Mouse (Mus musculus): Measurements from ENCODE around the gene Abcg3. TPM values are rescaled to one million over a fixed set of nuclear protein-coding genes. Genes with fewer than 3 reads are reported as not detected.

Abcg3 gene
- polyA plus RNA-seq (2015; fragmentation: Nextera tagmentation; extraction: Ambion mirVana): 0.38 and 0.74 TPM in 2 replicates

DNA sequence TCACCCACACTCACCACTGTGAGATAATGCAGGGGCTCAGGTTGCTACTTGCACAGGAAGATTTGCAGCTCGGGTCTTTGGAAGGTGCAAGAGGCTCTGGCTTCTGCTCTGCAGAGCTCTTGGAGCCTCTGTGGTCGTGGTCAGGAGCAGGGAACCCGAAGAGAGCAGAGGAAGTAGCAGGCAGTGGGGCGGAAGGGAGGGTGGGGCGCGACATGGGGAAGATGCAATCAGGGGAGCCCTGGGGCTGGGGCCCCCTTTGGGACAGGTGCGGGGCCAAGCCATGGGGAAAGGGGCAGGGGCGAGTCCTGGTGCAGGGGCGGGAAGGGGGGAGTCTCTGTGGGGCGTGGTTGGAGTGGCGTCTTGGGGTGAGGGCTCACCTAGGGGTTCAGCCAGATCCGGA is at the start of gene Abcg3:
TSS of gene Abcg3 (minus strand) at position 184 of the 400 bp plus-strand sequence.
- Histone ChIP-seq H3K9me3 (no peaks in the 10 kb centered on the region), H3K27me3 (replicated peaks) (no peaks in the 10 kb centered on the region), H3K4me3 (peak within 1 kb of the TSS; percentile 38), H3K4me1 (no peaks in the 10 kb centered on the region), H3K27ac (replicated peaks) (no peak within 1 kb of the TSS), H3K4me2 (peak within 1 kb of the TSS; percentile 62), H3K36me3 (no peaks in the 10 kb centered on the region), H3K9ac (peak within 1 kb of the TSS; percentile 45)
- WGBS: 26% methylated on average over 12 of the region's 12 CpGs
- no peak for ATAC-seq (ENCODE audit: extremely low read depth, insufficient number of reproducible peaks, low FRiP score, low TSS enrichment)

DNA sequence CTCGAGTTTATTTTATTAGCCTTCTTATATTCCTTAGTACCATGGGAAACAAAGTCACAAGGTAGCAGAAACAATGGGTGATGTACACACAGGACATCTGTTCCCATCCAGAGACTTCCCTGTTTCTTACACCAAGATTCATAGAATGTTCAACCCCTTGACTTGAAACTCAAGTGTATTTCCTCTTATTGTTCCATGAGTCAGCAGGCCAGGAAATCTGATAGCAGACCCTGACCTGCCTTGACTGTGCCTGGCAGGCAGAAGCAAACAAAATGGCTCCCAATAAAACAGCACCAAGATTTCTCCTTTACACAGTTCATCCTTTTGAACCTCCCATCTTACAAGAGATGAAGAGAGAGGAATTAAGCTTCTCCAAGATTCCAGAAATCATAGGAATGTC is 30.0 kb upstream of the Abcg3 start:
- Histone ChIP-seq H3K36me3 (no peaks in the 10 kb centered on the region), H3K27ac (replicated peaks) (no peak overlapping the region), H3K9me3 (peaks cover 4% of the 10 kb centered on the region; the same call in 1 of the 2 replicates), H3K27me3 (replicated peaks) (no peaks in the 10 kb centered on the region), H3K4me3 (no peak overlapping the region), H3K4me1 (no peaks in the 10 kb centered on the region), H3K4me2 (no peak overlapping the region), H3K9ac (no peak overlapping the region)
- 47% methylated on average over 1 of the region's 1 CpGs for whole genome bisulfite sequencing
- no peak for ATAC-seq (ENCODE audit: extremely low read depth, insufficient number of reproducible peaks, low FRiP score, low TSS enrichment)

GRCm38 (mm10) chr5:105011570-105011969 is 29.1 kb upstream of the Abcg3 start:
- ATAC-seq (ENCODE audit: extremely low read depth, insufficient number of reproducible peaks, low FRiP score, low TSS enrichment): no peak
- WGBS: 75% methylated on average over 4 of the region's 4 CpGs
- no peaks in the 10 kb centered on the region for H3K36me3 ChIP-seq

GRCm38 (mm10) chr5:105010376-105010775 is 27.9 kb upstream of the Abcg3 start:
- Histone ChIP-seq H3K27ac (replicated peaks) (no peak overlapping the region), H3K27me3 (replicated peaks) (no peaks in the 10 kb centered on the region), H3K9ac (no peak overlapping the region), H3K36me3 (no peaks in the 10 kb centered on the region), H3K4me3 (no peak overlapping the region), H3K4me1 (no peaks in the 10 kb centered on the region), H3K4me2 (no peak overlapping the region), H3K9me3 (peaks cover 4% of the 10 kb centered on the region; the same call in 1 of the 2 replicates)
- ATAC-seq (ENCODE audit: extremely low read depth, insufficient number of reproducible peaks, low FRiP score, low TSS enrichment): no peak

More at GRCm38 (mm10) chr5:105011570-105011969, 29.1 kb upstream of the Abcg3 start:
- H3K4me2 ChIP-seq: no peak overlapping the region
- H3K4me1 ChIP-seq: no peaks in the 10 kb centered on the region
- no peak overlapping the region for H3K9ac ChIP-seq
- H3K27ac ChIP-seq (replicated peaks): no peak overlapping the region
- peaks cover 4% of the 10 kb centered on the region; the same call in 1 of the 2 replicates for H3K9me3 ChIP-seq
- H3K27me3 ChIP-seq (replicated peaks): no peaks in the 10 kb centered on the region
- no peak overlapping the region for H3K4me3 ChIP-seq

GRCm38 (mm10) chr5:104989411-104989810 is 6.9 kb upstream of the Abcg3 start:
- H3K4me3 ChIP-seq: no peak overlapping the region
- no peaks in the 10 kb centered on the region for H3K4me1 ChIP-seq
- H3K27me3 ChIP-seq (replicated peaks): no peaks in the 10 kb centered on the region
- H3K9me3 ChIP-seq: no peaks in the 10 kb centered on the region
- WGBS: 86% methylated on average over 2 of the region's 2 CpGs
- no peak overlapping the region for H3K9ac ChIP-seq
- no peak overlapping the region for H3K27ac ChIP-seq (replicated peaks)
- H3K36me3 ChIP-seq: no peaks in the 10 kb centered on the region
- ATAC-seq (ENCODE audit: extremely low read depth, insufficient number of reproducible peaks, low FRiP score, low TSS enrichment): no peak
- no peak overlapping the region for H3K4me2 ChIP-seq

DNA sequence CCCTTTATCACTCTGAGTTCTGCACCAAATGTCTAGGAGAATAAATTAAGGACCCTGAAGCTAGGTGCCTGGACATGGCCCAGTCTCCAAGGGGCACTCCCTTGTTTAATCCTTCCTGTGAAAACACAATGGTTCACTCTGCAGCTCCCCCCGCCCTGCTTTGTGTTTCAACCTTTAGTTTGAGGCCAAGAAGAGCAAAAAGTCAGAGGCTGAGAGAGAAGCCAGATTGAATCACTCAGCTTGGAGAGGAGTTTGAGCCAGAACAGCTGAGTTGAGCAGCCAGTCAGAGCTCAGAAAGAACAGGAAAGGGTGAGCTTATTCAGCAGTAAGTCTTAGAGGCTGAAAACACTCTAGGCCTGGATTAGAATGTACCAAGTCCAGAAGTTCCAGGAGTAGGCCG is 5.5 kb upstream of the Abcg3 start:
- Histone ChIP-seq H3K4me3 (no peak overlapping the region), H3K4me1 (no peaks in the 10 kb centered on the region), H3K36me3 (no peaks in the 10 kb centered on the region), H3K9ac (no peak overlapping the region), H3K27me3 (replicated peaks) (no peaks in the 10 kb centered on the region), H3K4me2 (no peak overlapping the region), H3K27ac (replicated peaks) (no peak overlapping the region), H3K9me3 (no peaks in the 10 kb centered on the region)
- no peak for ATAC-seq (ENCODE audit: extremely low read depth, insufficient number of reproducible peaks, low FRiP score, low TSS enrichment)
- 71% methylated on average over 2 of the region's 2 CpGs for WGBS

- Histone ChIP-seq H3K27me3 (replicated peaks) (no peaks in the 10 kb centered on the region), H3K9ac (no peak overlapping the region), H3K4me1 (no peaks in the 10 kb centered on the region), H3K27ac (replicated peaks) (no peak overlapping the region), H3K36me3 (no peaks in the 10 kb centered on the region), H3K9me3 (no peaks in the 10 kb centered on the region), H3K4me2 (no peak overlapping the region), H3K4me3 (no peak overlapping the region)
- no peak for ATAC-seq (ENCODE audit: extremely low read depth, insufficient number of reproducible peaks, low FRiP score, low TSS enrichment)
- WGBS: 33% methylated on average over 1 of the region's 1 CpGs
These were observed 4.2 kb upstream of the Abcg3 start for GRCm38 (mm10) chr5:104986706-104987105.

GRCm38 (mm10) chr5:104979040-104979513 is 3.4 kb downstream of the Abcg3 start:
- Histone ChIP-seq H3K9me3 (no peaks in the 10 kb centered on the region), H3K36me3 (no peaks in the 10 kb centered on the region), H3K4me1 (no peaks in the 10 kb centered on the region), H3K4me3 (no peak overlapping the region), H3K4me2 (no peak overlapping the region), H3K9ac (no peak overlapping the region), H3K27me3 (replicated peaks) (no peaks in the 10 kb centered on the region), H3K27ac (replicated peaks) (no peak overlapping the region)
- no peak for ATAC-seq (ENCODE audit: extremely low read depth, insufficient number of reproducible peaks, low FRiP score, low TSS enrichment)
- 33% methylated on average over 2 of the region's 2 CpGs for WGBS

GRCm38 (mm10) chr5:104958141-104958793 is 24.3 kb downstream of the Abcg3 start:
- H3K27ac ChIP-seq (replicated peaks): no peak overlapping the region
- H3K4me2 ChIP-seq: no peak overlapping the region
- H3K9me3 ChIP-seq: 0 out of 2 replicates have a peak, but pooled peaks cover 3% of the 10 kb centered on the region
- no peaks in the 10 kb centered on the region for H3K4me1 ChIP-seq
- no peak for ATAC-seq (ENCODE audit: extremely low read depth, insufficient number of reproducible peaks, low FRiP score, low TSS enrichment)
- H3K9ac ChIP-seq: no peak overlapping the region
- 75% methylated on average over 2 of the region's 2 CpGs for WGBS
- no peaks in the 10 kb centered on the region for H3K27me3 ChIP-seq (replicated peaks)
- no peaks in the 10 kb centered on the region for H3K36me3 ChIP-seq
- no peak overlapping the region for H3K4me3 ChIP-seq

- WGBS: 81% methylated on average over 3 of the region's 3 CpGs
- no peak overlapping the region for H3K4me2 ChIP-seq
- 0 out of 2 replicates have a peak, but pooled peaks cover 3% of the 10 kb centered on the region for H3K9me3 ChIP-seq
- H3K4me3 ChIP-seq: no peak overlapping the region
- H3K4me1 ChIP-seq: no peaks in the 10 kb centered on the region
- no peak overlapping the region for H3K9ac ChIP-seq
- H3K27ac ChIP-seq (replicated peaks): no peak overlapping the region
- no peaks in the 10 kb centered on the region for H3K27me3 ChIP-seq (replicated peaks)
- no peaks in the 10 kb centered on the region for H3K36me3 ChIP-seq
- ATAC-seq (ENCODE audit: extremely low read depth, insufficient number of reproducible peaks, low FRiP score, low TSS enrichment): no peak
These were observed 27.3 kb downstream of the Abcg3 start for GRCm38 (mm10) chr5:104955208-104955607.

DNA sequence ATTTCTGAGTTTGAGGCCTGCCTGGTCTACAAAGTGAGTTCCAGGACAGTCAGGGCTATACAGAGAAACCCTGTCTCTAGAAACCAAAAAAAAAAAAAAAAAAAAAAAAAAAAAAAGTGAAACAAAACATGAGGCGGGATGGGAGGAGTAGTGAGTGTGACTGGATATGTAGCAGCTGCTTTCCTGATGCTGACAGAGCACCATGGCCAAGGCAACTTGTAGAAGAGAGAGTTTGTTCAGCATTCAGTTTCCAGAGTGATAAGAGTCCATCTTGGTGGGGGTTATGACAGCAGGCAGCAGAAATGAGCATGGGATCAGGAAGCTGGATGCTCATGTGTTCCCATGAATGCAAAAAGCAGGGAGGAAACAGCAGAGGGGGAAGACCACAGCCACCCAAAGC is 35.6 kb downstream of the Abcg3 start:
- H3K9me3 ChIP-seq: 0 out of 2 replicates have a peak, but pooled peaks cover 10% of the 10 kb centered on the region
- H3K9ac ChIP-seq: no peak overlapping the region
- no peak overlapping the region for H3K4me2 ChIP-seq
- no peaks in the 10 kb centered on the region for H3K27me3 ChIP-seq (replicated peaks)
- H3K4me1 ChIP-seq: no peaks in the 10 kb centered on the region
- H3K4me3 ChIP-seq: no peak overlapping the region
- WGBS: 60% methylated on average over 1 of the region's 1 CpGs
- H3K36me3 ChIP-seq: no peaks in the 10 kb centered on the region
- H3K27ac ChIP-seq (replicated peaks): no peak overlapping the region
- no peak for ATAC-seq (ENCODE audit: extremely low read depth, insufficient number of reproducible peaks, low FRiP score, low TSS enrichment)

GRCm38 (mm10) chr5:104934148-104934547 is 48.4 kb downstream of the Abcg3 start:
- Histone ChIP-seq H3K4me1 (no peaks in the 10 kb centered on the region), H3K9me3 (peaks cover 24% of the 10 kb centered on the region), H3K4me2 (no peak overlapping the region), H3K27me3 (replicated peaks) (no peaks in the 10 kb centered on the region), H3K36me3 (no peaks in the 10 kb centered on the region), H3K9ac (no peak overlapping the region), H3K27ac (replicated peaks) (no peak overlapping the region), H3K4me3 (no peak overlapping the region)
- 72% methylated on average over 7 of the region's 7 CpGs for WGBS
- no peak for ATAC-seq (ENCODE audit: extremely low read depth, insufficient number of reproducible peaks, low FRiP score, low TSS enrichment)
